Comparison of ENCODE assay signal across 17 mouse cellular contexts in genomic region chr19:43568298-43568697, GRCm38 (mm10). TPM values are rescaled to one million over a fixed set of nuclear protein-coding genes. Genes with fewer than 3 reads are reported as not detected.
DNase-seq lines count a peak whose midpoint lies in the region; ATAC-seq and TF ChIP-seq lines count a peak whose summit lies in the region.
"Had no signal": no experiment of that assay in that cellular context is flagged by ENCODE, and none has a peak within 500 bp of the region (broad histone marks: within the 10 kb centered on the region; RNA-seq: fewer than 3 reads in every experiment).

No protein-coding gene starts in this region.

- DNase-seq in layer of hippocampus, adult 2 months (ENCODE audit: low spot score in 2 of 2), result no peak
- DNase-seq in layer of hippocampus, postnatal 14 days (ENCODE audit: low spot score in 2 of 2), result no peak
- DNase-seq in 3T3-L1 (ENCODE audit: low read depth, low spot score) (peak; percentile 22), A20 (ENCODE audit: low read depth, low spot score) (peak; percentile 41)
- DNase-seq in retina, embryonic 14.5 days (ENCODE audit: low spot score), result no peak
- DNase-seq in cerebellum, adult 18-20 months, result no peak
- DNase-seq: cerebellum, adult 8-10 months; gastrocnemius, postnatal 36 days; kidney, adult 8-10 months; right cerebral cortex, postnatal 4 days had no signal

- TF ChIP-seq CTCF in layer of hippocampus, adult 2 months (conservative IDR thresholded peaks at IDR 0.05), result peak; percentile 22; the same call in 1 of the 2 replicates
- peak; percentile 16; the same call in 1 of the 2 replicates for TF ChIP-seq CTCF in bone marrow, adult 2 months (IDR thresholded peaks at IDR 0.05; ENCODE audit: control insufficient read depth, insufficient read depth, low read length)

- H3K4me3 ChIP-seq in layer of hippocampus, adult 2 months, result no peak overlapping the region
- H3K4me3 ChIP-seq in bone marrow, adult 2 months (replicated peaks; ENCODE audit: control insufficient read depth, low read depth, low read length), result no peak overlapping the region
- H3K4me3 ChIP-seq: embryonic facial prominence, embryonic 10.5 days; heart, embryonic 15.5 days; hindbrain, embryonic 13.5 days; midbrain, embryonic 10.5 days had no signal

- H3K4me1 ChIP-seq in bone marrow, adult 2 months (ENCODE audit: control insufficient read depth, insufficient read depth, low read length), result no peaks in the 10 kb centered on the region

- WGBS in bone marrow, adult 2 months, result 70% methylated on average over 9 of the region's 9 CpGs

- TF ChIP-seq POLR2A in bone marrow, adult 2 months (IDR thresholded peaks at IDR 0.05; ENCODE audit: borderline replicate concordance, control insufficient read depth, low read depth, low read length), result no peak

- H3K27ac ChIP-seq in layer of hippocampus, adult 2 months, result no peak overlapping the region
- H3K27ac ChIP-seq in bone marrow, adult 2 months (ENCODE audit: control insufficient read depth, insufficient read depth, low read depth, low read length, poor library complexity), result no peak overlapping the region
- H3K27ac ChIP-seq: embryonic facial prominence, embryonic 10.5 days; heart, embryonic 15.5 days; hindbrain, embryonic 13.5 days; midbrain, embryonic 10.5 days had no signal

- no peak for ATAC-seq in megakaryocyte, adult 5-6 weeks (ENCODE audit: poor library complexity, severe bottlenecking)

RNA-seq across cellular contexts. Expression of gene Nkx2-3, which starts 43.8 kb away (rescaled TPM):
- total RNA-seq in layer of hippocampus, adult 2 months (2021), result not detected
- not detected for total RNA-seq in layer of hippocampus, postnatal 14 days (2021)
- polyA plus RNA-seq in bone marrow, adult 2 months (2011; ENCODE audit: insufficient read depth, insufficient read length, low replicate concordance, missing spikeins), result not detected in 2 replicates
- total RNA-seq in megakaryocyte, adult 5-6 weeks (2015), result not detected in 2 replicates
- not detected in 2 replicates for total RNA-seq in megakaryocyte, adult 5-6 weeks (2017)
- total RNA-seq: gastrocnemius, postnatal 36 days; left cerebral cortex, postnatal 25 days had no signal
- polyA plus RNA-seq: heart, embryonic 15.5 days; hindbrain, embryonic 13.5 days had no signal

RNA-seq across cellular contexts. Expression of gene Got1, which starts 43.9 kb away (rescaled TPM):
- total RNA-seq in layer of hippocampus, adult 2 months (2021), result 100 to 1,000 TPM; 324 to 355 TPM
- 100 to 1,000 TPM; 268 to 269 TPM for total RNA-seq in layer of hippocampus, postnatal 14 days (2021)
- 10.0 and 20.5 TPM in 2 replicates for polyA plus RNA-seq in bone marrow, adult 2 months (2011; ENCODE audit: insufficient read depth, insufficient read length, low replicate concordance, missing spikeins)
- total RNA-seq in megakaryocyte, adult 5-6 weeks (2015), result 7.5 and 9.0 TPM in 2 replicates
- 4.1 and 5.0 TPM in 2 replicates for total RNA-seq in megakaryocyte, adult 5-6 weeks (2017)

Comparison
In these comparisons a context has a peak if more than half of its experiments do, and no peak if none do; other contexts are left out.
1. DNase-seq: peak in 3T3-L1 (single experiment) and A20 (single experiment); none in layer of hippocampus, adult 2 months (0 of 2), layer of hippocampus, postnatal 14 days (0 of 2), retina, embryonic 14.5 days (single experiment) and cerebellum, adult 18-20 months (0 of 2).
2. RNA of gene Got1, which starts 43.9 kb away (total RNA-seq): 324 to 355 TPM in layer of hippocampus, adult 2 months and 268 to 269 TPM in layer of hippocampus, postnatal 14 days; 4.1 to 9.0 TPM in megakaryocyte, adult 5-6 weeks; every median in the first group is over 10 times any median in the second.